Mouse (Mus musculus): Measurements from ENCODE around the gene Dusp27. TPM values are rescaled to one million over a fixed set of nuclear protein-coding genes. Genes with fewer than 3 reads are reported as not detected.
"Not testable (repeated sequence)": the region's sequence is repeated elsewhere in the genome, so short reads cannot be mapped to it uniquely, and the experiment has no call there.

Gene Dusp27
- polyA plus RNA-seq, 3 experiments from 2014 or later: not detected

DNA sequence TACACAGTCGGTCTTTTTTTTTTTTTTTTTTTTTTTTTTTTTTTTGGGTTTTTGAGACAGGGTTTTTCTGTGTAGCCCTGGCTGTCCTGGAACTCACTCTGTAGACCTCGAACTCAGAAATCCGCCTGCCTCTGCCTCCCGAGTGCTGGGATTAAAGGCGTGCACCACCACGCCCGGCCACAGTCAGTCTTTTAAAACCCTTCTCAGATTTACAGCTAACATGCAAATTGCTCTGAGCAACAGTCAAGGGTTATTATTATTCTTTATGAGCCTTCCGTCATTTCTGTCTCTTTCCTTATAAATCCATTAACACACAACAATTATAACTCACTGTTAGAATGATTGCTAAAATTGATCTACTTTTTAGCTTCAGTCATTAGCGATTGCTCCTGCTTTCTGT, 14.1 kb upstream of the Dusp27 start:
- not testable (repeated sequence) for ATAC-seq

DNA sequence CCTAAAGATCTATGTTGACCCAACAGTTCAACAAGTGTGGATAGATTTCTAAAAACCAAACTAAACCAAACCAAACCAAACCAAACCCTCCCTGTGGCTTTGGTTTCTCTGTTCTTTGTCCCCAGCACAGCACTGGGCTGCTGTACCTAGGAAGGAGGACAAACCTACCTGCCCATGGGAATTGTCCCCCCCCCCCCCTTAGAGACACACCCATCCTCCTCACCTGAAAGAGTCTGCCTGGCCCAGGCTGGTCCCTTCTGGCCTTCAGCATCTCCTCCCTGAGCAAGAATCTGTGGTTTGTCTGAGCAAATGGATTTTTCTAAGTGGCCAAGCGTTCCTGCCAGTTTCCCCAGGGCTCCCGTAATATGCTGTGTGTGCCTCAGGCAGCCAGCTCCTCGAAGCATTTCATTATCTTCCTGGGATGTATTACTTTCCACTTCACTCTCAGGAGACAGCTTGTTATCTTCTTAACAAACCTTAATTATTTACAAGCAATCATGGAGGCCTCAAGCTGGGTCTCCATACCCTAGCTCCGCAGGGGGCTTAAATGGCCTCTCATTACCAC, 12.0 kb upstream of the Dusp27 start:
- no peak for ATAC-seq

- ATAC-seq: no peak
Observed at GRCm38 (mm10) chr1:166139113-166139512, 11.4 kb upstream of the Dusp27 start.

- no peak for ATAC-seq
Observed at GRCm38 (mm10) chr1:166138136-166138535, 10.4 kb upstream of the Dusp27 start.

GRCm38 (mm10) chr1:166137244-166137938, 9.7 kb upstream of the Dusp27 start:
- no peak for ATAC-seq

DNA sequence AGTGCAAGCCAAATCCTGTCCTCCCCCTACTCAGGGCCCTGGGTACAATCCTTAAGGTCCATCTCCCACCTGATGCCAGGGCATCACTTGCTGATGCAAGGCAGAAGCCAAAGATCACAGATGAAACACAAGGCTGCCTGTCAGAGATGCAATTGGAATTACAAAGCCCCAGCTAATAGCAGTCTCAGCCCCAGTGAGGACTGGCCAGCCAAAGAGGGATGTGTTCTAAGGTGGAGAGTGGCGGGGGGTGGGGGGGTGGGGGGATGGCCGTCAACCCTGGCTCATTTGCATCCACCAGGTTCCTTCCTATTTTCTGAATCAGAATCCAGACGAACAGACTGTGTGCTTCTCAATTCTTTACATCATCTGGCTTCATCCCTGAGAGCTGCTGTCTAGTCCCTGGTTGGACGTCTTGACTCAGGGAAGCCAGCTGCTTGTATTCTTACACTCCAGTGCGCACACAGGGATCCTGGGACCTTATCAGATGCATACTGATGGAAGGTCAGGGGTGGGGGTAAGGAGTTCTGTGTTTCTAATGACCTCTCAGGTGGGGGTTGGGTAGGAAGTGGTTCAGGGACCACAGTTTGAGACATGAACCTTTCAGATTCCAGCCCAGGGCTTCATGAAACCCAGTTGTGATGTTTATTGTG, 7.5 kb upstream of the Dusp27 start:
- no peak for ATAC-seq

- ATAC-seq: no peak
Observed at GRCm38 (mm10) chr1:166132367-166132766, 4.6 kb upstream of the Dusp27 start.

DNA sequence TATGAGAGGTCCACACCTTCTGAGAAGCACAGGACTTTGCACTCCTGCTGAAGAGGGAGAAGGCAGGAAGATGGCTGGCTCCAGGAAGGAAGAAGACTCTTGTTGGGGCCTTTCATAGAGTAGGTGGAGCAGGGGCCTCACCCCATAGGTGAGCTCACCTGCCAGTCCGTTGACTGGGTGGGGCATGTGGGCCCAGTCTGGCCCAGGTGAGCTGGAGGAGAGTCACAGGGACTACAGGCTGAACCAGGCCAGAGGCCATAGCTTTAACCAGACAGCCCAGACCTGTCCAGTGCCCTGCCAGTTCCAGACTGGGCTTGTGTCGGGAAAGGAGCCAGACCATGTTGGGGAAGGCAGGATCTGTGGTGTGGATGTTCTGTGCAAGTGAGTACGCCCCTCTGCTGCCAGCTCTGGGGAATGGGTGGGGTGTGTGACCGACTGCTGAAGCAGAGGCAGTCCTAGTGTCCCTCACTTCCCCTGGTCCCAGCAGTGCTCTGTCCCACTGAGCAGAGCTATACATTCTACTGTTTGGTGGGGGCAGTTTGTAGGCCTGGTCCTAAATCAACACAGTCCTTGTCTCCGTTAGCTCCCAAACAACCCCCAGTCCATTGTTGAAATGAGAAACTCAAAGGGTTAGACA, 2.6 kb upstream of the Dusp27 start, which contains the start of gene Gpa33:
Gene Gpa33, plus strand, starts transcription at position 15 of the 637 bp plus-strand sequence.
- no peak for ATAC-seq

- no peak for ATAC-seq
Observed at GRCm38 (mm10) chr1:166128551-166128950, 829 bp upstream of the Dusp27 start.

GRCm38 (mm10) chr1:166126795-166127194, 927 bp downstream of the Dusp27 start:
- no peak for ATAC-seq

GRCm38 (mm10) chr1:166126290-166126689, 1.4 kb downstream of the Dusp27 start:
- ATAC-seq: no peak

DNA sequence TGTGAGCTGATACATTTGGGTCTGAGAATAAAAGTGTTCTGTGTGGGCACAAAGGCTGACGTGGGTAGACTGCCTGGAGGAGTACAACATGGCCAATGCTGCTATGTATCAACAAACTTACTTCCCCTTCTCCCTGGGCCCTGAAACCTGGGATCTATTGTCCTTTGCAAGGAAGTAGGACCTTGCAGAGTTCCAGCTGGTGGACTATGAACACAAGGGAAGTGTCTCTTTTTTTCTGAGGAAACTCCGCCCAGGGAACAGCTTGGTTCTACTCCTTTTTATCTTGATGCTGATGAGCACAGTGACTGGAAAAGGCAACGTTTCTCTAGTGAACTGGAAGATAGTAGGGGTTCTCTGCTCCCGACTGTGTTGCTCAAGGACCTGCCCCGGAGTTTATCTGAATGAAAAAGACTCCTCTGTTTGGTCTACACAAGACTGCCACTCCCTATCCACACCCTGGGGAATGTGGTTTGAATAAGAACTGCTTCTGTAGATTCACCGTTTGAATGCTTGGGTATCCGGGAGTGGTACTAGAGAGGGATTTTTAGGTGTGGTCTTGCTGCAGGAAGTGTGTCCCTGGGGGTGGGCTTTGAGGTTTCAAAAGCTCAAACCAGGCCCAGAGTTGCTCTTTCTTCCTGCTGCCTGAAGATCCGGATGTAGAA, 2.7 kb downstream of the Dusp27 start:
- ATAC-seq: no peak

DNA sequence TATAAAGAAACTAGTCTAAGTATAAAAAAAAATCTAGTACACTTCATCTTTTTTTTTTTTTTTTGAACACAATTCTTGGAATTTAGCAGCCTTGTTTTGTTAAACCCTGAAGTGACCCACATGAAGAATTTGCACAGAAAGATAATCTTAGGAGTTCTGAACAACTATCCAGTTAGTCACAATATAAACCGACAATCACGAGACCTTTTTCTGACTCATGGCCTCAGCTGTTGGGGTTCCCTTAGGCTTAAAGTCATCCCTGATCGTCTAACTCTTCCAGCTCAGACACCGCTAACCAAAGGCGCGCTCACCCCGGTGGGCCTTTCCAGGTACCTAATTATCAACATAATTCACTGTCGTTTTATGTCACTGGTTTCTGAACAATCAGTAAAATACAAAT, 4.0 kb downstream of the Dusp27 start:
- no peak for ATAC-seq

DNA sequence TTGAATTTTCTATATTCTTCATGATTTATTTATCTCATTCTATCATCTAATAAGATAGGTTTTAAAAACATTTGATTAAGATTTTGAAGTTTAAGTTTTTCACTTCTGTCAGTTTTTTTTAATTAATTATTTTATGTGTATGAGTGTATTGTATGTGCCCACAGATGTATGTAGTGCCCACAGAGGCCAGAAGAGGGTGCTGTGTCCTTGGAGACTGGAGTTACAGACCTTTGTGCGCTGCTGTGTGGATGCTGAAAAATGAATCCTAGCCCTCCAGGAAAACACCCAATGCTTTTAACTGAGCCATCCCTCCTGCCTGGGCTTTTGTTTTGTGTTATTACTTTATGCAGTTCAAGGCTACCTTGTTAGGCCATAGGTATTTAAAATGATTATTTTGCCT, 4.7 kb downstream of the Dusp27 start:
- ATAC-seq: no peak

- no peak for ATAC-seq
Observed at GRCm38 (mm10) chr1:166122114-166122513, 5.6 kb downstream of the Dusp27 start.

GRCm38 (mm10) chr1:166117866-166118639, 9.7 kb downstream of the Dusp27 start:
- no peak for ATAC-seq

- ATAC-seq: no peak
Observed at GRCm38 (mm10) chr1:166115719-166116118, 12.0 kb downstream of the Dusp27 start.

DNA sequence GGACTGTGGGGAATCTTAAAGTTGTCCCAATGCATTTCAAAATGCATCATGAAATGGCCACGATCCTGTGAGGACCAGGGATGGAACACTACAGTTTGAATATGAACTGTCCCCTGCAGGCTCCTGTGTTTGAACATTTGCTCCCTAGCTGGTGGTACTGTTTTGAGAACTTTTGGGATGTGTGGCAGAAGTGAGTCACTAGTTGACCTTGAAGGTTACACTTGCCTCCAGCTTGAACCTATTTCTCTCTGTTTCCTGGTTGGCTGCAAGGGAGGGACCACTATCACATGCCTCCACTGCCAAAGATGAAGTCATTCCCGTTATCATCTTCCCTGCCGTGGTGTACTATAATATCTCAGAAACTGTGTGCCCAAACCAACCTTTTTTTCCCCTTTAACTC, 12.7 kb downstream of the Dusp27 start:
- no peak for ATAC-seq

DNA sequence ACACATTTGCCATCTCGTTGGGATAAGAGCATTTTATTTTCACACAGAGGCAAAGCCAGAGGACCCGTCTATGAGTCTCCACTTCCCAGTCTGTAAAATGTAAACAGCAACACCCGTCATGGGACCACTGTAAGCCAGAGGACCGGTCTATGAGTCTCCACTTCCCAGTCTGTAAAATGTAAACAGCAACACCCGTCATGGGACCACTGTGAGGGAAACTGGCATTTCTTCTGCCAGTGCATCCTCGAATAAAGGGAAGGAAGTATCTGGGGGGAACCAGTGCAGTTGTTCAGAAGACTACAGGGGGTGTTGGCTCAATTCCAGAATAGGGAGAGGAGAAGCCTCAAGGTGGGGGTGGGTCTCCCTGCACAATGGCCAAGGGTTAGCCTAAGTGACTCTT, 22.3 kb downstream of the Dusp27 start:
- no peak for ATAC-seq

DNA sequence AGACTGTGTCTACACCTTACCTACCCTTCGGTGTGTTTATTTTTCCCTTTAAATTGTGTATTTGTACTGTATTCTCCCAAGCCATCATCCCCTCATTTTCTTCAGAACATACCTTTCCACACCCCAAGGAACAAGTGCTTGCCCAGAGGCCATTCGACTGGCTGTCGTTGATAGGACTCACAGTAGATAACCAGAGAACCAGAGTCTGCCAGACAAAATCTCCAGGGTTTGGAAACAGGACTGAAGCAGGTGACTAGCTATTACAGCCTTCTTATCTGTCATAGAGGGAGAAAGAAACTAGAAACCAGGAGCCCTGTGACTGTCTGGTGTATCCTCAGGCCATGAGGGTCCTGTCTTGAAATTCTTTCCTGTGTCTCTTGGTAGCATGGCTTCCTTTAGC, 22.9 kb downstream of the Dusp27 start:
- ATAC-seq: no peak

GRCm38 (mm10) chr1:166102920-166103608, 24.7 kb downstream of the Dusp27 start:
- ATAC-seq: no peak

GRCm38 (mm10) chr1:166098120-166098519, 29.6 kb downstream of the Dusp27 start:
- no peak for ATAC-seq
